Mouse (Mus musculus): ENCODE data around the gene Rptor.
"Not testable (repeated sequence)": the region's sequence is repeated elsewhere in the genome, so short reads cannot be mapped to it uniquely, and the experiment has no call there.

Rptor gene

GRCm38 (mm10) chr11:119657534-119657933 lies 54.8 kb downstream of the Rptor start:
- DNase-seq, result no peak

- no peak for DNase-seq
Observed at GRCm38 (mm10) chr11:119659296-119659695, 56.6 kb downstream of the Rptor start.

- DNase-seq, result not testable (repeated sequence)
Observed at GRCm38 (mm10) chr11:119661479-119661878, 58.8 kb downstream of the Rptor start.

GRCm38 (mm10) chr11:119663876-119664275 lies 61.2 kb downstream of the Rptor start:
- no peak for DNase-seq

- no peak for DNase-seq
Observed at GRCm38 (mm10) chr11:119664678-119665307, 62.1 kb downstream of the Rptor start.

- no peak for DNase-seq
Observed at GRCm38 (mm10) chr11:119665308-119665702, 62.6 kb downstream of the Rptor start.

- no peak for DNase-seq
Observed at GRCm38 (mm10) chr11:119666567-119667108, 63.9 kb downstream of the Rptor start.

GRCm38 (mm10) chr11:119670690-119671666 lies 68.3 kb downstream of the Rptor start:
- peak; percentile 39 to 63 for DNase-seq

GRCm38 (mm10) chr11:119672041-119672440 lies 69.3 kb downstream of the Rptor start:
- no peak for DNase-seq

- DNase-seq, result no peak
Observed at GRCm38 (mm10) chr11:119672775-119673174, 70.1 kb downstream of the Rptor start.

GRCm38 (mm10) chr11:119674835-119675234 lies 72.1 kb downstream of the Rptor start:
- no peak for DNase-seq

GRCm38 (mm10) chr11:119675546-119675945 lies 72.8 kb downstream of the Rptor start:
- DNase-seq, result no peak

- no peak for DNase-seq
Observed at GRCm38 (mm10) chr11:119676751-119677411, 74.2 kb downstream of the Rptor start.

GRCm38 (mm10) chr11:119678427-119678826 lies 75.7 kb downstream of the Rptor start:
- no peak for DNase-seq

- DNase-seq, result no peak
Observed at GRCm38 (mm10) chr11:119680735-119681134, 78.0 kb downstream of the Rptor start.

GRCm38 (mm10) chr11:119682285-119682684 lies 79.6 kb downstream of the Rptor start:
- no peak for DNase-seq

GRCm38 (mm10) chr11:119683796-119684195 lies 81.1 kb downstream of the Rptor start:
- DNase-seq, result no peak

GRCm38 (mm10) chr11:119685477-119685876 lies 82.8 kb downstream of the Rptor start:
- DNase-seq, result no peak

GRCm38 (mm10) chr11:119685910-119686659 lies 83.4 kb downstream of the Rptor start:
- no peak for DNase-seq

GRCm38 (mm10) chr11:119687316-119687715 lies 84.6 kb downstream of the Rptor start:
- DNase-seq, result no peak

- no peak for DNase-seq
Observed at GRCm38 (mm10) chr11:119687966-119688365, 85.3 kb downstream of the Rptor start.

GRCm38 (mm10) chr11:119689936-119690335 lies 87.2 kb downstream of the Rptor start:
- DNase-seq, result no peak

All from thymus, adult 18-20 months (tissue).